Mouse (Mus musculus) MEL (cell line): ENCODE measurements around the gene Bcl3. TPM values are rescaled to one million over a fixed set of nuclear protein-coding genes. Genes with fewer than 3 reads are reported as not detected.

Experiments
- DNase-seq: peaks from one replicate; pipeline ENCODE4 v3.0.0; 2011; ENCODE audit warnings: low read depth, low spot score
- H3K27ac ChIP-seq: 2 replicates; pipeline ENCODE4 v1.5.1; 2012; ENCODE audit warnings: low read depth, mild to moderate bottlenecking, control low read depth, low read length, moderate library complexity; ENCODE audit not compliant: control insufficient read depth
- H3K27me3 ChIP-seq, 2 experiments: fragments of 150-350 bp in 1 of 2; sonication (generic) in 1 of 2; 2 replicates each; pipeline ENCODE4 v1.6.1; 2012; ENCODE audit warnings: low read length in 2 of 2, mild to moderate bottlenecking in 2 of 2, improper control_type of control experiment in 1 of 2, moderate library complexity in 1 of 2; ENCODE audit not compliant: insufficient read depth in 2 of 2, control insufficient read depth in 1 of 2
- H3K36me3 ChIP-seq, 2 experiments: 2 replicates each; pipeline ENCODE4 v1.6.1; 2012 to 2014; ENCODE audit warnings: low read length in 2 of 2, improper control_type of control experiment in 1 of 2, inconsistent platforms in 1 of 2, mild to moderate bottlenecking in 1 of 2; ENCODE audit not compliant: insufficient read depth in 2 of 2, control insufficient read depth in 1 of 2
- H3K4me1 ChIP-seq, 2 experiments: fragments of 150-350 bp in 1 of 2; sonication (generic) in 1 of 2; 2 replicates each; pipeline ENCODE4 v1.6.1; 2012; ENCODE audit warnings: low read length in 2 of 2, improper control_type of control experiment in 1 of 2, mild to moderate bottlenecking in 1 of 2; ENCODE audit not compliant: insufficient read depth in 2 of 2, control insufficient read depth in 1 of 2
- H3K4me3 ChIP-seq, 2 experiments: fragments of 150-350 bp in 1 of 2; sonication (generic) in 1 of 2; 2 replicates each; pipeline ENCODE4 v1.5.1; 2012; ENCODE audit warnings: low read depth in 2 of 2, low read length in 2 of 2, mild to moderate bottlenecking in 2 of 2, moderate library complexity in 2 of 2, control low read depth in 1 of 2, improper control_type of control experiment in 1 of 2; ENCODE audit not compliant: control insufficient read depth in 1 of 2, insufficient read depth in 1 of 2
- H3K79me2 ChIP-seq: 2 replicates; pipeline ENCODE4 v1.6.1; 2012; ENCODE audit warnings: mild to moderate bottlenecking, low read length, moderate library complexity; ENCODE audit not compliant: control insufficient read depth, poor library complexity, insufficient read depth
- H3K9ac ChIP-seq: 2 replicates; pipeline ENCODE4 v1.6.1; 2012; ENCODE audit warnings: low read depth, mild to moderate bottlenecking, control low read depth, low read length, moderate library complexity; ENCODE audit not compliant: control insufficient read depth, poor library complexity, severe bottlenecking
- H3K9me3 ChIP-seq: fragments of 150-350 bp; sonication (generic); replicated peaks from 2 replicates; pipeline ENCODE4 v1.6.1; 2012; ENCODE audit warnings: mild to moderate bottlenecking, low read length, improper control_type of control experiment, moderate library complexity; ENCODE audit not compliant: insufficient read depth
- BHLHE40 ChIP-seq: IDR thresholded peaks from 2 replicates; pipeline ENCODE4 v1.6.1; 2012; ENCODE audit warnings: low read depth, mild to moderate bottlenecking, inconsistent platforms, low read length, improper control_type of control experiment, borderline replicate concordance
- CHD1 ChIP-seq: IDR thresholded peaks from 2 replicates; pipeline ENCODE4 v1.6.1; 2012; ENCODE audit warnings: low read depth, mild to moderate bottlenecking, inconsistent platforms, low read length, improper control_type of control experiment
- CHD2 ChIP-seq: IDR thresholded peaks from 2 replicates; pipeline ENCODE4 v1.6.1; 2011; ENCODE audit warnings: low read length, improper control_type of control experiment
- CTCF ChIP-seq, 3 experiments: IDR thresholded peaks in 2 of 3; conservative IDR thresholded peaks in 1 of 3; 2 replicates each; pipeline ENCODE4 v1.5.1; 2011 to 2012; ENCODE audit warnings: low read length in 3 of 3, low read depth in 2 of 3, mild to moderate bottlenecking in 2 of 3, improper control_type of control experiment in 1 of 3, inconsistent platforms in 1 of 3, mixed read lengths in 1 of 3, moderate library complexity in 1 of 3; ENCODE audit not compliant: control insufficient read depth in 1 of 3, insufficient read depth in 1 of 3, poor library complexity in 1 of 3, severe bottlenecking in 1 of 3
- E2F4 ChIP-seq: IDR thresholded peaks from 2 replicates; pipeline ENCODE4 v1.6.1; 2011; ENCODE audit warnings: low read depth, low read length, improper control_type of control experiment, borderline replicate concordance
- ELF1 ChIP-seq: IDR thresholded peaks from 2 replicates; pipeline ENCODE4 v1.6.1; 2014; ENCODE audit warnings: low read depth, mild to moderate bottlenecking, inconsistent platforms, low read length, improper control_type of control experiment, moderate library complexity
- EP300 ChIP-seq, 2 experiments: IDR thresholded peaks; 2 replicates each; pipeline ENCODE4 v1.6.1; 2011; ENCODE audit warnings: improper control_type of control experiment in 2 of 2, low read length in 2 of 2, low read depth in 1 of 2, mild to moderate bottlenecking in 1 of 2
- ETS1 ChIP-seq: IDR thresholded peaks from 2 replicates; pipeline ENCODE4 v1.6.1; 2012; ENCODE audit warnings: low read depth, mild to moderate bottlenecking, inconsistent platforms, low read length, improper control_type of control experiment, moderate library complexity
- GABPA ChIP-seq: IDR thresholded peaks from 2 replicates; pipeline ENCODE4 v1.6.1; 2012; ENCODE audit warnings: low read depth, mild to moderate bottlenecking, inconsistent platforms, low read length, improper control_type of control experiment, moderate library complexity
- GATA1 ChIP-seq: IDR thresholded peaks from 2 replicates; pipeline ENCODE4 v1.6.1; 2011; ENCODE audit warnings: low read depth, low read length, improper control_type of control experiment
- HCFC1 ChIP-seq: IDR thresholded peaks from 2 replicates; pipeline ENCODE4 v1.6.1; 2012; ENCODE audit warnings: low read depth, mild to moderate bottlenecking, inconsistent platforms, low read length, improper control_type of control experiment, moderate library complexity
- JUND ChIP-seq: IDR thresholded peaks from 2 replicates; pipeline ENCODE4 v1.6.1; 2011; ENCODE audit warnings: low read depth, mild to moderate bottlenecking, improper control_type of control experiment, low read length
- MAZ ChIP-seq: IDR thresholded peaks from 2 replicates; pipeline ENCODE4 v1.6.1; 2012; ENCODE audit warnings: low read depth, mild to moderate bottlenecking, inconsistent platforms, low read length, improper control_type of control experiment
- MYC ChIP-seq: IDR thresholded peaks from 2 replicates; pipeline ENCODE4 v1.6.1; 2011; ENCODE audit warnings: low read depth, mild to moderate bottlenecking, low read length, improper control_type of control experiment, moderate library complexity
- NELFE ChIP-seq: IDR thresholded peaks from 2 replicates; pipeline ENCODE4 v1.6.1; 2011; ENCODE audit warnings: low read depth, low read length, improper control_type of control experiment
- NRF1 ChIP-seq: IDR thresholded peaks from 2 replicates; pipeline ENCODE4 v1.6.1; 2014; ENCODE audit warnings: low read depth, mild to moderate bottlenecking, inconsistent platforms, low read length, improper control_type of control experiment, moderate library complexity; ENCODE audit not compliant: poor library complexity, insufficient read depth, severe bottlenecking
- POLR2A ChIP-seq, 2 experiments: IDR thresholded peaks; 2 replicates each; pipeline ENCODE4 v1.6.1; 2011 to 2012; ENCODE audit warnings: low read length in 2 of 2, mild to moderate bottlenecking in 2 of 2, control low read depth in 1 of 2, improper control_type of control experiment in 1 of 2, low read depth in 1 of 2, moderate library complexity in 1 of 2; ENCODE audit not compliant: control insufficient read depth in 1 of 2, insufficient read depth in 1 of 2, poor library complexity in 1 of 2
- POLR2AphosphoS2 ChIP-seq: IDR thresholded peaks from 2 replicates; pipeline ENCODE4 v1.6.1; 2011; ENCODE audit warnings: low read length, improper control_type of control experiment
- RAD21 ChIP-seq: IDR thresholded peaks from 2 replicates; pipeline ENCODE4 v1.6.1; 2011; ENCODE audit warnings: mild to moderate bottlenecking, low read depth, low read length, improper control_type of control experiment
- RCOR1 ChIP-seq: IDR thresholded peaks from 2 replicates; pipeline ENCODE4 v1.6.1; 2012; ENCODE audit warnings: low read depth, mild to moderate bottlenecking, inconsistent platforms, low read length, improper control_type of control experiment
- SMC3 ChIP-seq: IDR thresholded peaks from 2 replicates; pipeline ENCODE4 v1.6.1; 2011; ENCODE audit warnings: low read depth, low read length, improper control_type of control experiment
- TBP ChIP-seq: IDR thresholded peaks from 2 replicates; pipeline ENCODE4 v1.8.0; 2011; ENCODE audit warnings: low read depth, low read length, improper control_type of control experiment
- TCF12 ChIP-seq: IDR thresholded peaks from 2 replicates; pipeline ENCODE4 v1.6.1; 2014; ENCODE audit warnings: low read depth, mild to moderate bottlenecking, inconsistent platforms, low read length, improper control_type of control experiment, moderate library complexity
- UBTF ChIP-seq: IDR thresholded peaks from 2 replicates; pipeline ENCODE4 v1.6.1; 2012; ENCODE audit warnings: low read depth, mild to moderate bottlenecking, inconsistent platforms, low read length, improper control_type of control experiment, moderate library complexity, borderline replicate concordance; ENCODE audit not compliant: insufficient read depth
- USF1 ChIP-seq: IDR thresholded peaks from 2 replicates; pipeline ENCODE4 v1.6.1; 2014; ENCODE audit warnings: low read depth, mild to moderate bottlenecking, inconsistent platforms, low read length, improper control_type of control experiment, moderate library complexity
- USF2 ChIP-seq, 2 experiments: IDR thresholded peaks; 2 replicates each; pipeline ENCODE4 v1.6.1; 2011 to 2012; ENCODE audit warnings: improper control_type of control experiment in 2 of 2, low read length in 2 of 2, borderline replicate concordance in 1 of 2, inconsistent platforms in 1 of 2, low read depth in 1 of 2, mild to moderate bottlenecking in 1 of 2; ENCODE audit not compliant: insufficient read depth in 1 of 2
- ZMIZ1 ChIP-seq: IDR thresholded peaks from 2 replicates; pipeline ENCODE4 v1.6.1; 2012; ENCODE audit warnings: low read depth, mild to moderate bottlenecking, inconsistent platforms, low read length, improper control_type of control experiment, moderate library complexity
- polyA plus RNA-seq, 2 experiments: library from polyadenylated mRNA; stranded (reverse) in 1 of 2; unstranded in 1 of 2; fragments of >175 nt in 1 of 2; fragments of >200 nt in 1 of 2; gene quantifications; 2 replicates each; pipeline versions ENCODE4 v1.2.1 to v1.2.4; 2012; ENCODE audit warnings: low replicate concordance in 2 of 2, low read depth in 1 of 2; ENCODE audit not compliant: insufficient read length in 2 of 2, insufficient read depth in 1 of 2, missing spikeins in 1 of 2
- total RNA-seq: library from RNA; depleted of rRNA; stranded (reverse); fragments of 300-350 nt; gene quantifications from 2 replicates; pipeline ENCODE4 v1.2.3, GENCODE M21; 2012

The Bcl3 gene
- total and polyA plus RNA-seq, 3 experiments = 2.7 to 6.7 TPM; not detected in 1

GRCm38 (mm10) chr7:19769434-19770374, 52.9 kb downstream of the Bcl3 start:
- Histone ChIP-seq H3K36me3 (no peaks in the 10 kb centered on the region), H3K27ac (no peak overlapping the region), H3K79me2 (no peaks in the 10 kb centered on the region), H3K4me3 (peak overlapping the region; percentile 52 to 84), H3K9me3 (no peaks in the 10 kb centered on the region), H3K4me1 (peaks cover 4 to 10% of the 10 kb centered on the region in 2 experiments; a peak in 3 of 4 replicates), H3K9ac (peak overlapping the region; percentile 68), H3K27me3 (no peaks in the 10 kb centered on the region; a peak in 1 of 4 replicates)
- peak; percentile 48 for DNase-seq
- TF ChIP-seq TBP = 0 out of 2 replicates have a peak, but pooled peaks have one; percentile 25
- no peak for TF ChIP-seq NELFE
- TF ChIP-seq USF1 = no peak
- TF ChIP-seq BHLHE40 = no peak
- TF ChIP-seq CHD1 = no peak
- no peak for TF ChIP-seq RAD21
- TF ChIP-seq GABPA = no peak
- TF ChIP-seq USF2 (IDR thresholded peaks at IDR 0.05; ENCODE audit: borderline replicate concordance in 1 of 2, insufficient read depth in 1 of 2, low read depth in 1 of 2, low read length in 2 of 2) = no peak
- TF ChIP-seq ELF1 = no peak
- TF ChIP-seq TCF12 = 0 out of 2 replicates have a peak, but pooled peaks have one; percentile 17
- no peak for TF ChIP-seq POLR2A (IDR thresholded peaks at IDR 0.05; ENCODE audit: control insufficient read depth in 1 of 2, insufficient read depth in 1 of 2, low read depth in 1 of 2, low read length in 2 of 2, poor library complexity in 1 of 2)
- no peak for TF ChIP-seq EP300 (IDR thresholded peaks at IDR 0.05; ENCODE audit: low read depth in 1 of 2, low read length in 2 of 2)
- no peak for TF ChIP-seq MYC
- TF ChIP-seq CTCF (IDR thresholded peaks at IDR 0.05 in 2 of 3, conservative IDR thresholded peaks at IDR 0.05 in 1 of 3; ENCODE audit: control insufficient read depth in 1 of 3, insufficient read depth in 1 of 3, low read depth in 2 of 3, low read length in 3 of 3, poor library complexity in 1 of 3, severe bottlenecking in 1 of 3) = no peak
- TF ChIP-seq RCOR1 = no peak

GRCm38 (mm10) chr7:19769001-19769400, 53.6 kb downstream of the Bcl3 start:
- DNase-seq = no peak
- H3K36me3 ChIP-seq = no peaks in the 10 kb centered on the region
- no peak overlapping the region for H3K27ac ChIP-seq
- no peak overlapping the region for H3K9ac ChIP-seq
- H3K4me1 ChIP-seq = peaks cover 4 to 10% of the 10 kb centered on the region in 2 experiments; a peak in 3 of 4 replicates
- H3K4me3 ChIP-seq = no peak overlapping the region
- H3K79me2 ChIP-seq = no peaks in the 10 kb centered on the region
- TF ChIP-seq JUND = no peak
- no peak for TF ChIP-seq SMC3
- TF ChIP-seq HCFC1 = no peak
- TF ChIP-seq ETS1 = no peak
- TF ChIP-seq UBTF = no peak
- no peak for TF ChIP-seq CHD1
- no peak for TF ChIP-seq POLR2AphosphoS2
- TF ChIP-seq MAZ = no peak
- no peak for TF ChIP-seq NRF1
- TF ChIP-seq NELFE = no peak
- no peak for TF ChIP-seq GATA1
- no peak for TF ChIP-seq E2F4
- no peak for TF ChIP-seq CHD2
- TF ChIP-seq GABPA = no peak
- TF ChIP-seq RCOR1 = no peak
- TF ChIP-seq USF2 (IDR thresholded peaks at IDR 0.05; ENCODE audit: borderline replicate concordance in 1 of 2, insufficient read depth in 1 of 2, low read depth in 1 of 2, low read length in 2 of 2) = no peak
- TF ChIP-seq ZMIZ1 = no peak
- no peak for TF ChIP-seq TBP
- TF ChIP-seq RAD21 = no peak
- no peaks in the 10 kb centered on the region for H3K9me3 ChIP-seq
- no peaks in the 10 kb centered on the region; a peak in 1 of 4 replicates for H3K27me3 ChIP-seq
